Mouse (Mus musculus): ENCODE data around the gene Chd9. TPM values are rescaled to one million over a fixed set of nuclear protein-coding genes. Genes with fewer than 3 reads are reported as not detected.

Gene Chd9
- polyA plus RNA-seq, 1 experiment from 2014 or later = 117 TPM

GRCm38 (mm10) chr8:90813602-90814320, 14.4 kb upstream of the Chd9 start:
- Histone ChIP-seq H3K9me3 (replicated peaks; ENCODE audit: low read length) (no peaks in the 10 kb centered on the region), H3K9ac (ENCODE audit: low read depth, low read length) (no peak overlapping the region), H3K36me3 (ENCODE audit: insufficient read depth, low read length) (no peaks in the 10 kb centered on the region), H3K27me3 (ENCODE audit: insufficient read depth, low read length) (no peaks in the 10 kb centered on the region), H3K4me1 (replicated peaks; ENCODE audit: insufficient read depth, low read length) (no peaks in the 10 kb centered on the region; the same call in 1 of the 2 replicates), H3K4me3 (replicated peaks; ENCODE audit: low read depth, low read length) (no peak overlapping the region), H3K4me2 (ENCODE audit: low read length) (no peak overlapping the region), H3K27ac (no peak overlapping the region)
- DNase-seq (ENCODE audit: low spot score) (no peak), ATAC-seq (replicated peaks; ENCODE audit: low FRiP score, low read depth) (no peak)
- TF ChIP-seq CTCF (IDR thresholded peaks at IDR 0.05; ENCODE audit: low read depth) = peak; percentile 38; the same call in 1 of the 2 replicates
- 90% methylated on average over 10 of the region's 10 CpGs for WGBS

- H3K9ac ChIP-seq (ENCODE audit: low read depth, low read length) = no peak overlapping the region
- no peak for ATAC-seq (replicated peaks; ENCODE audit: low FRiP score, low read depth)
- no peaks in the 10 kb centered on the region for H3K27me3 ChIP-seq (ENCODE audit: insufficient read depth, low read length)
- H3K9me3 ChIP-seq (replicated peaks; ENCODE audit: low read length) = no peaks in the 10 kb centered on the region
- no peaks in the 10 kb centered on the region for H3K36me3 ChIP-seq (ENCODE audit: insufficient read depth, low read length)
- no peak overlapping the region for H3K4me3 ChIP-seq (replicated peaks; ENCODE audit: low read depth, low read length)
- no peak overlapping the region for H3K27ac ChIP-seq
- no peak for TF ChIP-seq CTCF (IDR thresholded peaks at IDR 0.05; ENCODE audit: low read depth)
- DNase-seq (ENCODE audit: low spot score) = peak; percentile 9
- 67% methylated on average over 23 of the region's 23 CpGs for WGBS
- H3K4me2 ChIP-seq (ENCODE audit: low read length) = no peak overlapping the region
- H3K4me1 ChIP-seq (replicated peaks; ENCODE audit: insufficient read depth, low read length) = no peaks in the 10 kb centered on the region; the same call in 1 of the 2 replicates
Observed at GRCm38 (mm10) chr8:90816061-90816882, 11.9 kb upstream of the Chd9 start.

GRCm38 (mm10) chr8:90817293-90817692, 10.9 kb upstream of the Chd9 start, which contains the start of gene Gm19935:
Gm19935 (minus strand) TSS chr8:90817393.
- Histone ChIP-seq H3K36me3 (ENCODE audit: insufficient read depth, low read length) (no peaks in the 10 kb centered on the region), H3K9ac (ENCODE audit: low read depth, low read length) (no peak within 1 kb of the TSS), H3K4me2 (ENCODE audit: low read length) (no peak within 1 kb of the TSS), H3K27me3 (ENCODE audit: insufficient read depth, low read length) (no peaks in the 10 kb centered on the region), H3K27ac (no peak within 1 kb of the TSS), H3K4me1 (replicated peaks; ENCODE audit: insufficient read depth, low read length) (no peaks in the 10 kb centered on the region; the same call in 1 of the 2 replicates), H3K9me3 (replicated peaks; ENCODE audit: low read length) (no peaks in the 10 kb centered on the region), H3K4me3 (replicated peaks; ENCODE audit: low read depth, low read length) (no peak within 1 kb of the TSS)
- TF ChIP-seq CTCF (IDR thresholded peaks at IDR 0.05; ENCODE audit: low read depth) = no peak
- ATAC-seq (replicated peaks; ENCODE audit: low FRiP score, low read depth) = no peak
- 76% methylated on average over 2 of the region's 2 CpGs for WGBS
- no peak for DNase-seq (ENCODE audit: low spot score)

GRCm38 (mm10) chr8:90819561-90820320, 8.4 kb upstream of the Chd9 start:
- Histone ChIP-seq H3K27ac (no peak overlapping the region), H3K9me3 (replicated peaks; ENCODE audit: low read length) (no peaks in the 10 kb centered on the region), H3K36me3 (ENCODE audit: insufficient read depth, low read length) (no peaks in the 10 kb centered on the region), H3K4me2 (ENCODE audit: low read length) (no peak overlapping the region), H3K4me1 (replicated peaks; ENCODE audit: insufficient read depth, low read length) (no peaks in the 10 kb centered on the region; the same call in 1 of the 2 replicates), H3K4me3 (replicated peaks; ENCODE audit: low read depth, low read length) (no peak overlapping the region), H3K27me3 (ENCODE audit: insufficient read depth, low read length) (no peaks in the 10 kb centered on the region), H3K9ac (ENCODE audit: low read depth, low read length) (no peak overlapping the region)
- DNase-seq (ENCODE audit: low spot score) = no peak
- no peak for TF ChIP-seq CTCF (IDR thresholded peaks at IDR 0.05; ENCODE audit: low read depth)
- ATAC-seq (replicated peaks; ENCODE audit: low FRiP score, low read depth) = no peak
- WGBS = 88% methylated on average over 9 of the region's 9 CpGs

GRCm38 (mm10) chr8:90820321-90820696, 7.8 kb upstream of the Chd9 start:
- no peaks in the 10 kb centered on the region for H3K27me3 ChIP-seq (ENCODE audit: insufficient read depth, low read length)
- H3K36me3 ChIP-seq (ENCODE audit: insufficient read depth, low read length) = no peaks in the 10 kb centered on the region
- no peaks in the 10 kb centered on the region for H3K9me3 ChIP-seq (replicated peaks; ENCODE audit: low read length)
- DNase-seq (ENCODE audit: low spot score) = no peak
- no peak overlapping the region for H3K9ac ChIP-seq (ENCODE audit: low read depth, low read length)
- H3K4me1 ChIP-seq (replicated peaks; ENCODE audit: insufficient read depth, low read length) = no peaks in the 10 kb centered on the region; the same call in 1 of the 2 replicates
- H3K4me3 ChIP-seq (replicated peaks; ENCODE audit: low read depth, low read length) = no peak overlapping the region
- ATAC-seq (replicated peaks; ENCODE audit: low FRiP score, low read depth) = no peak
- no peak overlapping the region for H3K4me2 ChIP-seq (ENCODE audit: low read length)
- WGBS = 91% methylated on average over 4 of the region's 4 CpGs
- H3K27ac ChIP-seq = no peak overlapping the region
- no peak for TF ChIP-seq CTCF (IDR thresholded peaks at IDR 0.05; ENCODE audit: low read depth)

GRCm38 (mm10) chr8:90822443-90822842, 5.7 kb upstream of the Chd9 start:
- Histone ChIP-seq H3K4me1 (replicated peaks; ENCODE audit: insufficient read depth, low read length) (no peaks in the 10 kb centered on the region), H3K4me3 (replicated peaks; ENCODE audit: low read depth, low read length) (no peak overlapping the region), H3K36me3 (ENCODE audit: insufficient read depth, low read length) (no peaks in the 10 kb centered on the region), H3K27ac (no peak overlapping the region), H3K4me2 (ENCODE audit: low read length) (no peak overlapping the region), H3K9ac (ENCODE audit: low read depth, low read length) (no peak overlapping the region), H3K9me3 (replicated peaks; ENCODE audit: low read length) (no peaks in the 10 kb centered on the region), H3K27me3 (ENCODE audit: insufficient read depth, low read length) (no peaks in the 10 kb centered on the region)
- TF ChIP-seq CTCF (IDR thresholded peaks at IDR 0.05; ENCODE audit: low read depth) = no peak
- 31% methylated on average over 11 of the region's 11 CpGs for WGBS
- ATAC-seq (replicated peaks; ENCODE audit: low FRiP score, low read depth) = no peak
- DNase-seq (ENCODE audit: low spot score) = peak; percentile 40

Measured in kidney, postnatal 0 days (tissue).